Mouse (Mus musculus) bone marrow macrophage, adult 2 months (primary cell): ENCODE data around the gene Gm19402. TPM values are rescaled to one million over a fixed set of nuclear protein-coding genes. Genes with fewer than 3 reads are reported as not detected.
"Not testable (repeated sequence)": the region's sequence is repeated elsewhere in the genome, so short reads cannot be mapped to it uniquely, and the experiment has no call there.

ENCODE experiments used
- H3K27ac ChIP-seq: 2 replicates; pipeline ENCODE4 v1.5.1; 2012; ENCODE audit warnings: low read depth, low read length; ENCODE audit not compliant: insufficient read depth
- H3K4me1 ChIP-seq: 2 replicates; pipeline ENCODE4 v1.6.1; 2012; ENCODE audit warnings: low read length; ENCODE audit not compliant: control insufficient read depth, insufficient read depth
- H3K4me3 ChIP-seq: 2 replicates; pipeline ENCODE4 v1.5.1; 2012; ENCODE audit warnings: mild to moderate bottlenecking, low read length, moderate library complexity; ENCODE audit not compliant: insufficient read depth
- CTCF ChIP-seq: IDR thresholded peaks from 2 replicates; pipeline ENCODE4 v1.5.1; 2012; ENCODE audit warnings: low read depth, mild to moderate bottlenecking, low read length, moderate library complexity
- POLR2A ChIP-seq: IDR thresholded peaks from 2 replicates; pipeline ENCODE4 v1.6.1; 2012; ENCODE audit warnings: mild to moderate bottlenecking, low read depth, low read length, borderline replicate concordance
- polyA plus RNA-seq: library from polyadenylated mRNA; stranded (reverse); fragments of >200 nt; gene quantifications from 2 replicates; pipeline ENCODE4 v1.2.4, GENCODE M21; 2012; ENCODE audit not compliant: missing spikeins, insufficient read depth, insufficient read length

The Gm19402 gene
- polyA plus RNA-seq, result not detected in 2 replicates

- H3K27ac ChIP-seq, H3K4me1 ChIP-seq: not testable (repeated sequence)
Measured at GRCm38 (mm10) chr10:77690356-77690807, at the start of gene Gm19402. Gene Gm19402 (minus strand): TSS chr10:77690757.

GRCm38 (mm10) chr10:77738929-77739328 is 48.4 kb upstream of the Gm19402 start:
- no peak overlapping the region for H3K27ac ChIP-seq
- TF ChIP-seq CTCF (no peak), POLR2A (no peak)
- peaks cover 3% of the 10 kb centered on the region; the same call in 1 of the 2 replicates for H3K4me1 ChIP-seq
- no peak overlapping the region for H3K4me3 ChIP-seq

More at GRCm38 (mm10) chr10:77690356-77690807, at the start of gene Gm19402:
- not testable (repeated sequence) for H3K4me3 ChIP-seq

GRCm38 (mm10) chr10:77735928-77736327 is 45.4 kb upstream of the Gm19402 start:
- Histone ChIP-seq H3K4me1 (peaks cover 3% of the 10 kb centered on the region; the same call in 1 of the 2 replicates), H3K4me3 (no peak overlapping the region), H3K27ac (no peak overlapping the region)
- TF ChIP-seq CTCF (no peak), POLR2A (no peak)

- TF ChIP-seq POLR2A (no peak), CTCF (peak; percentile 44; the same call in 1 of the 2 replicates)
- no peak overlapping the region for H3K27ac ChIP-seq
- H3K4me1 ChIP-seq, result no peaks in the 10 kb centered on the region
- no peak overlapping the region for H3K4me3 ChIP-seq
Measured at GRCm38 (mm10) chr10:77729241-77729640, 38.7 kb upstream of the Gm19402 start.

GRCm38 (mm10) chr10:77728280-77728679 is 37.7 kb upstream of the Gm19402 start:
- no peak overlapping the region for H3K27ac ChIP-seq
- H3K4me1 ChIP-seq, result no peaks in the 10 kb centered on the region
- TF ChIP-seq POLR2A (no peak), CTCF (no peak)

GRCm38 (mm10) chr10:77726186-77726585 is 35.6 kb upstream of the Gm19402 start, which contains the start of gene Gm10100:
Gene Gm10100 (plus strand): TSS chr10:77726486.
- TF ChIP-seq POLR2A (no peak), CTCF (no peak)
- Histone ChIP-seq H3K4me3 (no peak within 1 kb of the TSS), H3K4me1 (no peaks in the 10 kb centered on the region), H3K27ac (no peak within 1 kb of the TSS)

More at GRCm38 (mm10) chr10:77728280-77728679, 37.7 kb upstream of the Gm19402 start:
- H3K4me3 ChIP-seq, result no peak overlapping the region

GRCm38 (mm10) chr10:77724855-77725254 is 34.3 kb upstream of the Gm19402 start:
- H3K4me1 ChIP-seq, result no peaks in the 10 kb centered on the region
- H3K4me3 ChIP-seq, result no peak overlapping the region
- H3K27ac ChIP-seq, result no peak overlapping the region
- TF ChIP-seq POLR2A, result no peak
- no peak for TF ChIP-seq CTCF

- H3K27ac ChIP-seq, H3K4me1 ChIP-seq, H3K4me3 ChIP-seq: not testable (repeated sequence)
Measured at GRCm38 (mm10) chr10:77720299-77720698, 29.7 kb upstream of the Gm19402 start, which contains the start of gene Krtap12-1. Gene Krtap12-1 (plus strand): TSS chr10:77720599.

GRCm38 (mm10) chr10:77715507-77715906 is 24.9 kb upstream of the Gm19402 start, which contains the start of gene Gm10142:
Gene Gm10142 (plus strand): TSS chr10:77715807.
- Histone ChIP-seq H3K27ac (no peak within 1 kb of the TSS), H3K4me3 (no peak within 1 kb of the TSS), H3K4me1 (peaks cover 15% of the 10 kb centered on the region)
- TF ChIP-seq POLR2A (no peak), CTCF (no peak)

GRCm38 (mm10) chr10:77713734-77714133 is 23.2 kb upstream of the Gm19402 start:
- no peak for TF ChIP-seq CTCF
- TF ChIP-seq POLR2A, result no peak
- H3K27ac ChIP-seq, result peak overlapping the region; percentile 55
- H3K4me1 ChIP-seq, result peaks cover 15% of the 10 kb centered on the region
- peak overlapping the region; percentile 26; the same call in 1 of the 2 replicates for H3K4me3 ChIP-seq

GRCm38 (mm10) chr10:77711157-77711556 is 20.6 kb upstream of the Gm19402 start, which contains the start of gene Gm10024:
Gene Gm10024 (plus strand): TSS chr10:77711457.
- H3K27ac ChIP-seq, H3K4me3 ChIP-seq: not testable (repeated sequence)
- H3K4me1 ChIP-seq, result peaks cover 15% of the 10 kb centered on the region
